Mouse (Mus musculus) thymus, adult 2 months (tissue): Measurements from ENCODE around the gene Ptprg. TPM values are rescaled to one million over a fixed set of nuclear protein-coding genes. Genes with fewer than 3 reads are reported as not detected.

ENCODE experiments used
- DNase-seq: peaks from one replicate; pipeline ENCODE4 v3.0.0; 2021
- H3K27ac ChIP-seq: fragments of 200-500 bp; 2 replicates; pipeline ENCODE4 v1.5.1; 2012; ENCODE audit warnings: low read length, control low read depth; ENCODE audit not compliant: control insufficient read depth, insufficient read depth
- H3K27me3 ChIP-seq: fragments of 200-500 bp; 2 replicates; pipeline ENCODE4 v1.6.1; 2012; ENCODE audit warnings: mild to moderate bottlenecking, low read length, moderate library complexity, mixed read lengths; ENCODE audit not compliant: control insufficient read depth, insufficient read depth
- H3K36me3 ChIP-seq: fragments of 200-500 bp; 2 replicates; pipeline ENCODE4 v1.6.1; 2012; ENCODE audit warnings: mild to moderate bottlenecking, low read length, moderate library complexity; ENCODE audit not compliant: control insufficient read depth, insufficient read depth
- H3K4me1 ChIP-seq: fragments of 200-500 bp; replicated peaks from 2 replicates; pipeline ENCODE4 v1.6.1; 2012; ENCODE audit warnings: low read length; ENCODE audit not compliant: control insufficient read depth, insufficient read depth
- H3K4me3 ChIP-seq: fragments of 200-500 bp; 2 replicates; pipeline ENCODE4 v1.5.1; 2012; ENCODE audit warnings: mild to moderate bottlenecking, low read length, control low read depth, moderate library complexity; ENCODE audit not compliant: control insufficient read depth, insufficient read depth
- CTCF ChIP-seq: fragments of 200-500 bp; IDR thresholded peaks from 2 replicates; pipeline ENCODE4 v1.5.1; 2012; ENCODE audit warnings: mild to moderate bottlenecking, control low read depth, low read length, moderate library complexity, borderline replicate concordance; ENCODE audit not compliant: control insufficient read depth, poor library complexity, insufficient read depth; ENCODE audit errors: extremely low read depth
- POLR2A ChIP-seq: fragments of 200-500 bp; IDR thresholded peaks from 2 replicates; pipeline ENCODE4 v1.6.1; 2012; ENCODE audit warnings: mild to moderate bottlenecking, low read length, control low read depth, moderate library complexity; ENCODE audit not compliant: control insufficient read depth, poor library complexity, insufficient read depth; ENCODE audit errors: extremely low read depth
- WGBS: fragments of 180-500 bp; shearing (Covaris S2); methylation state at CpG from one replicate; pipeline ENCODE4 v1.1.7; 2018; 5-methylcytosine and 5-hydroxymethylcytosine counted together
- polyA plus RNA-seq: library from polyadenylated mRNA; depleted of rRNA; stranded (reverse); fragments of >200 nt; gene quantifications from 2 replicates; pipeline ENCODE4 v1.2.3, GENCODE M21; 2012

Gene Ptprg
- polyA plus RNA-seq, 1 experiment, result 12.3 TPM

DNA sequence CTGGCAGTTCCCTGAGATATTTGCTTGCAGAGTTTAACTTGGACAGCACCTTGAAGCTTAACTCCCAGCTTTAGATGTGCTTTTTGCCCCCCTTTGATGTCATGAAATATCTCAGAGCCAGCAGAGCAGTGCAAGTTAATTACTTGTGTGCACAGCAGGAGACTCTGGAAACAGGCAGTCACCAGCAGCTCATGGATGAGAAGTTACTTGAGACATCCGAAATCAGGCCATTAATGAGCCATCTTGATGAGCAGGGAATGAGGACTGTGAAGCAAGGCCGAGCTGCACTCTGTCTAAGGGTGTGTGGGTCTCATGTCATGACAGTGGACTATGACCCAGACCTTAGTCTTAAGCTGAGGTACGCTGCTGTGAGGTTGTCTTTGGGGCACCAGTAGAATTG, 379.2 kb downstream of the Ptprg start:
- Histone ChIP-seq H3K27me3 (no peaks in the 10 kb centered on the region), H3K4me3 (no peak overlapping the region), H3K27ac (no peak overlapping the region), H3K36me3 (no peaks in the 10 kb centered on the region), H3K4me1 (no peaks in the 10 kb centered on the region)
- no peak for DNase-seq
- 82% methylated on average over 3 of the region's 3 CpGs for WGBS
- no peak for TF ChIP-seq CTCF
- no peak for TF ChIP-seq POLR2A

GRCm38 (mm10) chr14:11934556-11934955, 381.2 kb downstream of the Ptprg start:
- no peaks in the 10 kb centered on the region for H3K27me3 ChIP-seq
- H3K4me3 ChIP-seq, result no peak overlapping the region
- H3K36me3 ChIP-seq, result no peaks in the 10 kb centered on the region
- WGBS, result 89% methylated on average over 2 of the region's 2 CpGs
- no peak overlapping the region for H3K27ac ChIP-seq
- no peak for DNase-seq
- TF ChIP-seq POLR2A (no peak), CTCF (no peak)
- no peaks in the 10 kb centered on the region for H3K4me1 ChIP-seq

- TF ChIP-seq POLR2A (no peak), CTCF (no peak)
- Histone ChIP-seq H3K27ac (no peak overlapping the region), H3K27me3 (no peaks in the 10 kb centered on the region), H3K4me3 (no peak overlapping the region), H3K4me1 (no peaks in the 10 kb centered on the region), H3K36me3 (no peaks in the 10 kb centered on the region)
- 32% methylated on average over 1 of the region's 1 CpGs for WGBS
- DNase-seq, result no peak
Measured at GRCm38 (mm10) chr14:11935281-11935680, 381.9 kb downstream of the Ptprg start.

- TF ChIP-seq POLR2A (no peak), CTCF (no peak)
- Histone ChIP-seq H3K4me1 (no peaks in the 10 kb centered on the region), H3K4me3 (no peak overlapping the region), H3K27me3 (no peaks in the 10 kb centered on the region), H3K36me3 (no peaks in the 10 kb centered on the region), H3K27ac (no peak overlapping the region)
- WGBS, result 91% methylated on average over 7 of the region's 7 CpGs
- DNase-seq, result no peak
Measured at GRCm38 (mm10) chr14:11935698-11936097, 382.4 kb downstream of the Ptprg start.

DNA sequence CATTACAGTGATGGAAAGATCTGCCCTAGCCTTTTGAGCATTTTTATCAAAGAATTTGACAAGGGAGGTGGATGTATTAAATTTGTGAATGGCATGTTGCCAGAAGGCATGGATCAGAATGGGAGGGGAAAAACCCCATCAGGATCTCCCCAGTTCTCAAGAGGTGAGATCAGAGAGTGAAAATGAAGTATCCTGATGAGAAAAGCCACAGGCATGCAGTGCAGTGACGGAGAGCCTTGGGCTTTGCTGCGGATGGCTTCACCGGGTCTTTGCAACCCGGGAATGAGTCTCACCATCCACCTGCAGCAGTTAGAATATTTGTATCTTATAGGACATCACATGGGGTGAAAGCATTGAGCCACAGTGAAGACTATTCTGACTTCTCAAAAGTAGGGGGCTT, 385.6 kb downstream of the Ptprg start:
- no peaks in the 10 kb centered on the region for H3K36me3 ChIP-seq
- WGBS, result 93% methylated on average over 4 of the region's 4 CpGs
- no peaks in the 10 kb centered on the region for H3K27me3 ChIP-seq

GRCm38 (mm10) chr14:11941989-11942514, 388.7 kb downstream of the Ptprg start:
- WGBS, result 71% methylated on average over 5 of the region's 5 CpGs
- Histone ChIP-seq H3K27ac (no peak overlapping the region), H3K27me3 (no peaks in the 10 kb centered on the region), H3K4me3 (no peak overlapping the region), H3K36me3 (no peaks in the 10 kb centered on the region), H3K4me1 (no peaks in the 10 kb centered on the region)
- DNase-seq, result no peak
- no peak for TF ChIP-seq CTCF
- TF ChIP-seq POLR2A, result no peak

More for the DNA sequence above, 385.6 kb downstream of the Ptprg start:
- H3K27ac ChIP-seq, result no peak overlapping the region
- no peak for DNase-seq
- H3K4me1 ChIP-seq, result no peaks in the 10 kb centered on the region
- H3K4me3 ChIP-seq, result no peak overlapping the region
- TF ChIP-seq POLR2A (no peak), CTCF (no peak)

GRCm38 (mm10) chr14:11950379-11950778, 397.0 kb downstream of the Ptprg start:
- H3K27ac ChIP-seq, result no peak overlapping the region

More at GRCm38 (mm10) chr14:11950379-11950778, 397.0 kb downstream of the Ptprg start:
- 96% methylated on average over 6 of the region's 6 CpGs for WGBS
- Histone ChIP-seq H3K4me3 (no peak overlapping the region), H3K27me3 (no peaks in the 10 kb centered on the region), H3K36me3 (no peaks in the 10 kb centered on the region), H3K4me1 (no peaks in the 10 kb centered on the region)
- TF ChIP-seq CTCF, result no peak
- TF ChIP-seq POLR2A, result no peak
- DNase-seq, result no peak
